ENCODE assay signal across 8 mouse cellular contexts in genomic region chr4:40278880-40279275, GRCm38 (mm10). TPM values are rescaled to one million over a fixed set of nuclear protein-coding genes. Genes with fewer than 3 reads are reported as not detected.
DNase-seq lines count a peak whose midpoint lies in the region; ATAC-seq and TF ChIP-seq lines count a peak whose summit lies in the region.

No protein-coding gene starts in this region.

- H3K27ac ChIP-seq in heart, embryonic 11.5 days (ENCODE audit: low read depth, low read length): peak overlapping the region; percentile 90
- H3K27ac ChIP-seq in embryonic fibroblast, embryonic 13.5 days (ENCODE audit: insufficient read depth, low read length): peak overlapping the region; percentile 18; the same call in 1 of the 2 replicates
- H3K27ac ChIP-seq in limb, embryonic 15.5 days: peak overlapping the region; percentile 83
- H3K27ac ChIP-seq in stomach, embryonic 16.5 days (ENCODE audit: low read length): peak overlapping the region; percentile 64

- H3K4me3 ChIP-seq in heart, embryonic 11.5 days (ENCODE audit: low read depth, low read length): peak overlapping the region; percentile 89
- H3K4me3 ChIP-seq in C2C12 (ENCODE audit: insufficient read depth, poor library complexity, severe bottlenecking): peak overlapping the region; percentile 95
- H3K4me3 ChIP-seq in embryonic fibroblast, embryonic 13.5 days (ENCODE audit: insufficient read depth, low read length): peak overlapping the region; percentile 88
- H3K4me3 ChIP-seq in limb, embryonic 15.5 days: peak overlapping the region; percentile 96
- peak overlapping the region; percentile 94 for H3K4me3 ChIP-seq in stomach, embryonic 16.5 days (replicated peaks; ENCODE audit: low read length)

- H3K36me3 ChIP-seq in heart, embryonic 11.5 days (ENCODE audit: control insufficient read depth, insufficient read depth, low read length): peaks cover 5% of the 10 kb centered on the region; the same call in 1 of the 2 replicates
- H3K36me3 ChIP-seq in C2C12 (ENCODE audit: control insufficient read depth, insufficient read depth): peaks cover 9% of the 10 kb centered on the region
- peaks cover 22% of the 10 kb centered on the region for H3K36me3 ChIP-seq in limb, embryonic 15.5 days
- H3K36me3 ChIP-seq in stomach, embryonic 16.5 days (ENCODE audit: control insufficient read depth, insufficient read depth, low read length): no peaks in the 10 kb centered on the region

- H3K9me3 ChIP-seq in heart, embryonic 11.5 days (replicated peaks; ENCODE audit: control insufficient read depth, low read length): no peaks in the 10 kb centered on the region
- H3K9me3 ChIP-seq in limb, embryonic 15.5 days: no peaks in the 10 kb centered on the region
- no peaks in the 10 kb centered on the region for H3K9me3 ChIP-seq in stomach, embryonic 16.5 days (replicated peaks; ENCODE audit: control insufficient read depth, low read length)

- TF ChIP-seq POLR2A in embryonic fibroblast, embryonic 13.5 days (IDR thresholded peaks at IDR 0.05; ENCODE audit: low read depth, low read length): no peak

- peak; percentile 71 for ATAC-seq in heart, embryonic 11.5 days (replicated peaks; ENCODE audit: insufficient number of reproducible peaks, low FRiP score, low TSS enrichment)
- peak; percentile 45; the same call in 1 of the 2 replicates for ATAC-seq in limb, embryonic 15.5 days (ENCODE audit: insufficient number of reproducible peaks, low FRiP score, low TSS enrichment, low read depth)
- ATAC-seq in stomach, embryonic 16.5 days (ENCODE audit: insufficient read depth, low FRiP score): peak; percentile 45

- no peak for DNase-seq in heart, postnatal 4 days
- DNase-seq in c-Kit-positive CD71-positive TER-119-positive erythroid progenitor cells, embryonic 14.5 days (ENCODE audit: low spot score): no peak
- DNase-seq in cerebellum, postnatal 4 days (ENCODE audit: low spot score in 2 of 2): no peak

- H3K4me1 ChIP-seq in heart, embryonic 11.5 days (ENCODE audit: control insufficient read depth, insufficient read depth, low read length): peaks cover 4% of the 10 kb centered on the region
- H3K4me1 ChIP-seq in embryonic fibroblast, embryonic 13.5 days (ENCODE audit: control insufficient read depth, insufficient read depth, low read length): peaks cover 4% of the 10 kb centered on the region; the same call in 1 of the 2 replicates
- peaks cover 12% of the 10 kb centered on the region for H3K4me1 ChIP-seq in limb, embryonic 15.5 days
- peaks cover 11% of the 10 kb centered on the region for H3K4me1 ChIP-seq in stomach, embryonic 16.5 days (ENCODE audit: control insufficient read depth, insufficient read depth, low read length)

- H3ac ChIP-seq in C2C12 (ENCODE audit: control insufficient read depth, insufficient read length, low read depth): peak overlapping the region; percentile 67

- peak overlapping the region; percentile 90 for H3K9ac ChIP-seq in heart, embryonic 11.5 days (ENCODE audit: low read depth, low read length)
- H3K9ac ChIP-seq in limb, embryonic 15.5 days: peak overlapping the region; percentile 93
- H3K9ac ChIP-seq in stomach, embryonic 16.5 days (ENCODE audit: low read length): peak overlapping the region; percentile 91

- H3K4me2 ChIP-seq in heart, embryonic 11.5 days: peak overlapping the region; percentile 82
- peak overlapping the region; percentile 80 for H3K4me2 ChIP-seq in limb, embryonic 15.5 days
- peak overlapping the region; percentile 88 for H3K4me2 ChIP-seq in stomach, embryonic 16.5 days (ENCODE audit: low read depth, low read length)

- WGBS in heart, embryonic 11.5 days (ENCODE audit: insufficient replicate concordance): under 1% methylated on average over 21 of the region's 21 CpGs
- WGBS in limb, embryonic 15.5 days: under 1% methylated on average over 21 of the region's 21 CpGs
- under 1% methylated on average over 21 of the region's 21 CpGs for WGBS in stomach, embryonic 16.5 days

- H3K79me2 ChIP-seq in C2C12 (ENCODE audit: control insufficient read depth, insufficient read depth): peaks cover 43% of the 10 kb centered on the region

- H3K27me3 ChIP-seq in heart, embryonic 11.5 days (ENCODE audit: control insufficient read depth, insufficient read depth, low read length): no peaks in the 10 kb centered on the region
- H3K27me3 ChIP-seq in C2C12 (ENCODE audit: control insufficient read depth, insufficient read depth, insufficient read length): no peaks in the 10 kb centered on the region
- no peaks in the 10 kb centered on the region for H3K27me3 ChIP-seq in limb, embryonic 15.5 days
- H3K27me3 ChIP-seq in stomach, embryonic 16.5 days (ENCODE audit: control insufficient read depth, insufficient read depth, low read length): no peaks in the 10 kb centered on the region

- TF ChIP-seq CTCF in C2C12 (IDR thresholded peaks at IDR 0.05; ENCODE audit: control insufficient read depth, insufficient read depth, insufficient read length): no peak
- TF ChIP-seq CTCF in embryonic fibroblast, embryonic 13.5 days (IDR thresholded peaks at IDR 0.05; ENCODE audit: borderline replicate concordance, insufficient read depth, low read length): no peak

- peaks cover 17% of the 10 kb centered on the region for H3K79me3 ChIP-seq in C2C12 (ENCODE audit: low read depth)

TF ChIP-seq in C2C12, 6 proteins besides CTCF, POLR2A, EP300 and RAD21:
- TF ChIP-seq FOSL1 (IDR thresholded peaks at IDR 0.05; ENCODE audit: insufficient read depth, low read length, poor library complexity, severe bottlenecking) (no peak), MYOG (IDR thresholded peaks at IDR 0.05; ENCODE audit: control insufficient read depth, extremely low read depth, insufficient read length) (no peak), MYOD1 (IDR thresholded peaks at IDR 0.05; ENCODE audit: control insufficient read depth, insufficient read length, low read depth) (no peak), CEBPB (IDR thresholded peaks at IDR 0.05; ENCODE audit: low read depth) (no peak), USF1 (IDR thresholded peaks at IDR 0.05; ENCODE audit: low read depth) (no peak), MAX (IDR thresholded peaks at IDR 0.05) (no peak)
TF ChIP-seq in C2C12: peak in this region for 0.

RNA-seq across cellular contexts. Expression of gene Ndufb6, which starts 0.3 kb away (rescaled TPM):
- 476 and 490 TPM in 2 replicates for polyA plus RNA-seq in heart, embryonic 11.5 days (2014; fragmentation: Nextera tagmentation; extraction: Ambion mirVana)
- total RNA-seq in heart, postnatal 4 days (2021): 100 to 1,000 TPM; 396 to 411 TPM
- polyA plus RNA-seq in C2C12 (2012; fragmentation: generic; extraction: Trizol): 273 TPM
- polyA plus RNA-seq in embryonic fibroblast, embryonic 13.5 days (2011; ENCODE audit: insufficient read length, low read depth, missing spikeins): 133 and 135 TPM in 2 replicates
- polyA plus RNA-seq in limb, embryonic 15.5 days (2015; fragmentation: Nextera tagmentation; extraction: Ambion mirVana): 280 and 288 TPM in 2 replicates
- polyA plus RNA-seq in stomach, embryonic 16.5 days (2015; fragmentation: Nextera tagmentation; extraction: Ambion mirVana): 319 and 364 TPM in 2 replicates

RNA-seq across cellular contexts. Expression of gene Topors, which starts 9.2 kb away (rescaled TPM):
- polyA plus RNA-seq in heart, embryonic 11.5 days (2014; fragmentation: Nextera tagmentation; extraction: Ambion mirVana): 34.5 and 35.5 TPM in 2 replicates
- 10 to 100 TPM; 21.2 to 22.0 TPM for total RNA-seq in heart, postnatal 4 days (2021)
- polyA plus RNA-seq in C2C12 (2012; fragmentation: generic; extraction: Trizol): 13.2 TPM
- 39.4 and 42.0 TPM in 2 replicates for polyA plus RNA-seq in embryonic fibroblast, embryonic 13.5 days (2011; ENCODE audit: insufficient read length, low read depth, missing spikeins)
- polyA plus RNA-seq in limb, embryonic 15.5 days (2015; fragmentation: Nextera tagmentation; extraction: Ambion mirVana): 42.2 and 44.0 TPM in 2 replicates
- polyA plus RNA-seq in stomach, embryonic 16.5 days (2015; fragmentation: Nextera tagmentation; extraction: Ambion mirVana): 30.6 and 32.5 TPM in 2 replicates

RNA-seq across cellular contexts. Expression of gene Smim27, which starts 9.5 kb away (rescaled TPM):
- 29.0 and 32.0 TPM in 2 replicates for polyA plus RNA-seq in heart, embryonic 11.5 days (2014; fragmentation: Nextera tagmentation; extraction: Ambion mirVana)
- total RNA-seq in heart, postnatal 4 days (2021): 10 to 100 TPM; 37.0 to 37.9 TPM
- 5.2 TPM for polyA plus RNA-seq in C2C12 (2012; fragmentation: generic; extraction: Trizol)
- 9.6 and 10.8 TPM in 2 replicates for polyA plus RNA-seq in embryonic fibroblast, embryonic 13.5 days (2011; ENCODE audit: insufficient read length, low read depth, missing spikeins)
- 30.7 and 37.1 TPM in 2 replicates for polyA plus RNA-seq in limb, embryonic 15.5 days (2015; fragmentation: Nextera tagmentation; extraction: Ambion mirVana)
- polyA plus RNA-seq in stomach, embryonic 16.5 days (2015; fragmentation: Nextera tagmentation; extraction: Ambion mirVana): 33.6 and 34.4 TPM in 2 replicates

RNA-seq across cellular contexts. Expression of gene Ddx58, which starts 39.2 kb away (rescaled TPM):
- 5.3 and 5.8 TPM in 2 replicates for polyA plus RNA-seq in heart, embryonic 11.5 days (2014; fragmentation: Nextera tagmentation; extraction: Ambion mirVana)
- total RNA-seq in heart, postnatal 4 days (2021): 1 to 10 TPM; 6.9 to 7.4 TPM
- 1.4 TPM for polyA plus RNA-seq in C2C12 (2012; fragmentation: generic; extraction: Trizol)
- 58.4 and 62.7 TPM in 2 replicates for polyA plus RNA-seq in embryonic fibroblast, embryonic 13.5 days (2011; ENCODE audit: insufficient read length, low read depth, missing spikeins)
- 10.7 TPM in 2 replicates for polyA plus RNA-seq in limb, embryonic 15.5 days (2015; fragmentation: Nextera tagmentation; extraction: Ambion mirVana)
- polyA plus RNA-seq in stomach, embryonic 16.5 days (2015; fragmentation: Nextera tagmentation; extraction: Ambion mirVana): 14.2 and 15.1 TPM in 2 replicates

Comparison
In these comparisons a context has a peak if more than half of its experiments do, and no peak if none do; other contexts are left out.
1. H3K27ac ChIP-seq: peak in every context shown above with its lines; median percentile 90 in heart, embryonic 11.5 days; 83 in limb, embryonic 15.5 days; 64 in stomach, embryonic 16.5 days; 18 in embryonic fibroblast, embryonic 13.5 days.